Mouse (Mus musculus) brain, embryonic 14.5 days (tissue): ENCODE results near the gene Bace1.

Experiments
- CTCF ChIP-seq: fragments of 200-500 bp; IDR thresholded peaks from 2 replicates; pipeline ENCODE4 v1.5.1; 2012; ENCODE audit warnings: inconsistent platforms, mild to moderate bottlenecking, moderate library complexity, borderline replicate concordance; ENCODE audit not compliant: insufficient read depth, insufficient read length; ENCODE audit errors: extremely low read depth
- POLR2A ChIP-seq: fragments of 200-500 bp; IDR thresholded peaks from 2 replicates; pipeline ENCODE4 v1.6.1; 2012; ENCODE audit warnings: mild to moderate bottlenecking, inconsistent platforms, borderline replicate concordance; ENCODE audit not compliant: poor library complexity, insufficient read depth, insufficient read length, severe bottlenecking; ENCODE audit errors: extremely low read depth

DNA sequence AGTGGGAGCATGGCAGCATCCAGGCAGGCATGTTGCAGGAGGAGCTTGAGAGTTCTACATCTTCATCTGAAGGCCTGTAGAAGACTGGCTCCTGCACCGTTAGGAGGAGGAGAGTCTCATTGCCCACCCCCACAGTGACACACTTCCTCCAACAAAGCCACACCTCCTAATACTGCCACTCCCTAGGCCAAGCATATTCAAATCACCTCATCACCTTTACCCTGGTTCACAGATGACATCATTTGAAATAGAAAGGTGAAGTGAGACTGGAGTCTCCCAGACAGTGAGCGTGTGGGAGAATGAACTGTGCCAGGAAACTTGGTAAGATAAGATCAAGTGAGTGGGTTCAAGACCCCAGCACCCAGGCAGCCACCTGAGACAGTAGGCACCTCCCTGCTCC lies 4.9 kb upstream of the Bace1 start:
- TF ChIP-seq POLR2A (no peak), CTCF (no peak)
